Mouse (Mus musculus): ENCODE results near the gene Mettl21c.

- TF ChIP-seq CTCF (IDR thresholded peaks at IDR 0.05; ENCODE audit: control insufficient read depth, insufficient read depth, insufficient read length) = no peak
- TF ChIP-seq CEBPB (IDR thresholded peaks at IDR 0.05; ENCODE audit: low read depth) = no peak
Observed at GRCm38 (mm10) chr1:44063439-44063838, 43.6 kb upstream of the Mettl21c start.
